Mouse (Mus musculus) thymus, postnatal 36 days (tissue): Measurements from ENCODE around the gene Clptm1.
"Not testable (repeated sequence)": the region's sequence is repeated elsewhere in the genome, so short reads cannot be mapped to it uniquely, and the experiment has no call there.

Experiments
- DNase-seq, 2 experiments: peaks; one replicate each; pipeline ENCODE4 v3.0.0; 2022; ENCODE audit warnings: mixed read lengths in 2 of 2

Gene Clptm1

GRCm38 (mm10) chr7:19604606-19605214, 60.1 kb downstream of the Clptm1 start:
- not testable (repeated sequence) for DNase-seq

DNA sequence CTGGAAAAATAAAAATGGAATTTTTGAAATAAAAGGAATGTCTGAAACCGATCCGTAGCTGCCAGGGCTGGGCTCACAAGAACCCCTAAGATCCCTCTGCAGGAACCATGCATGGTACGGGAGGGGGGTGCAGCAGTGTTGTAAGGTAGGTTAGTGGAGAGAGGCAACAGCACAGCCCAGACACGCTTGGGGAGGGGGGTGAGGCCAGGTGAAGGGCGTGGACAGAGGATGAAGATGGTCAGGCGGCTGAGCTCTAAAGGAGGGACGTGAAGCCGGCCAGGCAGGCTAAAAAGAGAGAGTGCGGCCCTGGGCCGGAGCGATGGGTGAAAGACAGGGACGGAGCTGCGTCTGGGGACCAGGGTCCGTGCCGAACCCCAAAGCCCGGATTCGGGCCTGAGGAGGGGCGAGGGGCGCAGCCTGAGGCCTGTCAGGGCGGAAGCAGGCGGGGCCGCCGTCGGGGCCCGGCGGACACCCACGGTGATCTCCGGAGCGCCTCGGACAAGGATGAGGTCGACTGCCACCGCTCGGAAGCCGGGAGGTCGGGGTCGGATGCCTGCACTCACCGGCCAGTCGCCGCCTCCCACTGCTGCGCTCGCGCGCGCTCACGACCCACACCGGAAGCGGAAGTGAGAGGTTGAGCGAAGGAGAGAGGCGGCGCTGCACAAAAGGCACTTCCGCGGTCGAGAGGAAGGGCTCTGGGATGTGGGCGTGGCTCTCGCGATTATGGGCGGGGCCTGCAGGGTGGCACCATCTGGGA, 60.8 kb downstream of the Clptm1 start, which contains the start of gene Clasrp:
Gene Clasrp, minus strand, starts transcription at position 638 of the 757 bp plus-strand sequence.
- peak; percentile 96 for DNase-seq

DNA sequence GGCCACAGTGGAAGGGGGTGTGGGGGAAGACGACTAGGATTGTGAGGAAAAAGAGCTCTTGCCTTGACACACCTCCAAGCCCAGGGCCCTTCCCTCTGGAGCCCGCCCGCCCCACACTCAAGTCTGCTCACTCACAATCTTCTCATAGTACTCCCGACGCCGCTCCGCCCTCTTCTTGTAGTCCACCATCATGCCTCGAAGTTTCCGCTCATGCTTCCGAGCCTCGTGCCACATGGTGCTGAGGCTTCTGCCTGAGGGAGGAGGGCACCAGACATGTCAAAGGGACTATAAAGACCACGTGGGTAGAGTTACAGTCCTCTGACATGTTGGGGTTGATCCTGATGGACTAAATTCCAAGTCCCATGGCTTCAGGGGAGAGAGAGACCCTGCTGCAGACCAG, 61.8 kb downstream of the Clptm1 start:
- DNase-seq = no peak

- DNase-seq = no peak
Observed at GRCm38 (mm10) chr7:19600562-19600961, 64.3 kb downstream of the Clptm1 start.

DNA sequence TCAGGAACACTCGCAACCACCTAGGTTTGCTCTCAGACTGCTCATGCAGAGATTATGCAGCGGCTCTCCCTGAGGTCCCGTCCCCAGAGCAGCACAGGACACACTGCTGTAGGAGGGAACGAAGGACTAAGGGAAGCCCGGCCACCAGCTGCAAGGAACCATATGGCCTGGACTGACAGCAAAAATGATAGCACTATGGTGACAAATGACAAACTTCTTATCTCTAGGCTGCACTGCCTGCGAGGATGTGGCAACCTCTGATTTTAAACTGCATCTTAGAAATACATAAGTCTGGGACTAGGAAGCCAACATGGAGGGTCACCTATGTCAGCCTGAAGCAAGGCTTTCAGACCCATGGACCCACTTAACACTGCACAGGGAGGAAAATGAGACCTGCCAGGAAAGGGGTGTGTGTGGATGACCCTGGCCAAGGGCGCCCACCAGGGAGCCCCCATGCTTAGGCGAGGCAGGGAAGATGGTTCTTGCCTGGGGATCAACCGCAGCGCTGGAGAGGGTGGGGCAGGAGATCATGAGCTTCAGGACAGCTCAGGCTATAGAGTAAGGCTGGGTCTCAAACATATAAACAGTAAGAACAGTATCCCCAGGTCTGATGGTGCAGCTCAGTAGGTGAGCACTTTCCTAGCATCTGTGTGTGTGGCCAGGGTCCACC, 71.6 kb downstream of the Clptm1 start:
- no peak for DNase-seq

GRCm38 (mm10) chr7:19589917-19590316, 74.9 kb downstream of the Clptm1 start:
- DNase-seq = peak; percentile 51 to 53

- DNase-seq = peak; percentile 42 to 48
Observed at GRCm38 (mm10) chr7:19589207-19589606, 75.6 kb downstream of the Clptm1 start.

GRCm38 (mm10) chr7:19586269-19586668, 78.6 kb downstream of the Clptm1 start:
- no peak for DNase-seq
